In genomic region chr9:52287246-52287651, GRCm38 (mm10) we compare ENCODE assay signal across 8 mouse cellular contexts.
DNase-seq lines count a peak whose midpoint lies in the region; ATAC-seq and TF ChIP-seq lines count a peak whose summit lies in the region.

No protein-coding gene starts in this region.

- no peak for ATAC-seq in embryonic facial prominence, embryonic 12.5 days (ENCODE audit: insufficient number of reproducible peaks, insufficient read depth, low FRiP score, low TSS enrichment)
- no peak for ATAC-seq in heart, embryonic 15.5 days (replicated peaks; ENCODE audit: insufficient number of reproducible peaks, insufficient read depth, low FRiP score, low read depth)
- no peak for ATAC-seq in liver, embryonic 15.5 days (ENCODE audit: insufficient read depth)

- peak; percentile 80 for DNase-seq in adrenal gland, postnatal 10 days
- DNase-seq in kidney, postnatal 14 days, result peak; percentile 66
- DNase-seq in natural killer cell, adult 2 months (ENCODE audit: low spot score in 2 of 2), result peak; percentile 13 to 56
- DNase-seq in thymus, postnatal 0 days (ENCODE audit: low spot score), result peak; percentile 73

- H3K4me2 ChIP-seq in embryonic facial prominence, embryonic 12.5 days (replicated peaks), result peak overlapping the region; percentile 51
- peak overlapping the region; percentile 65 for H3K4me2 ChIP-seq in heart, embryonic 15.5 days
- peak overlapping the region; percentile 54 for H3K4me2 ChIP-seq in liver, embryonic 15.5 days

- H3K4me3 ChIP-seq in E14TG2a.4 (replicated peaks; ENCODE audit: low read length), result no peak overlapping the region
- H3K4me3 ChIP-seq in embryonic facial prominence, embryonic 12.5 days, result peak overlapping the region; percentile 19
- H3K4me3 ChIP-seq in heart, embryonic 15.5 days, result peak overlapping the region; percentile 43
- 0 out of 2 replicates have a peak overlapping the region, but pooled peaks have one; percentile 14 for H3K4me3 ChIP-seq in liver, embryonic 15.5 days (replicated peaks)

- WGBS in embryonic facial prominence, embryonic 12.5 days, result 8% methylated on average over 10 of the region's 10 CpGs
- 5% methylated on average over 10 of the region's 10 CpGs for WGBS in heart, embryonic 15.5 days
- 7% methylated on average over 10 of the region's 10 CpGs for WGBS in liver, embryonic 15.5 days (ENCODE audit: insufficient replicate concordance)

- H3K9me3 ChIP-seq in E14TG2a.4 (ENCODE audit: low read length), result no peaks in the 10 kb centered on the region
- no peaks in the 10 kb centered on the region for H3K9me3 ChIP-seq in embryonic facial prominence, embryonic 12.5 days
- H3K9me3 ChIP-seq in heart, embryonic 15.5 days (replicated peaks), result no peaks in the 10 kb centered on the region
- H3K9me3 ChIP-seq in liver, embryonic 15.5 days (replicated peaks), result no peaks in the 10 kb centered on the region

- TF ChIP-seq CTCF in E14TG2a.4 (conservative IDR thresholded peaks at IDR 0.05; ENCODE audit: low read length), result peak; percentile 75

- no peaks in the 10 kb centered on the region for H3K36me3 ChIP-seq in E14TG2a.4 (ENCODE audit: insufficient read depth, low read length)
- H3K36me3 ChIP-seq in embryonic facial prominence, embryonic 12.5 days, result no peaks in the 10 kb centered on the region
- no peaks in the 10 kb centered on the region for H3K36me3 ChIP-seq in heart, embryonic 15.5 days
- H3K36me3 ChIP-seq in liver, embryonic 15.5 days (replicated peaks), result no peaks in the 10 kb centered on the region

- H3K9ac ChIP-seq in embryonic facial prominence, embryonic 12.5 days, result no peak overlapping the region
- peak overlapping the region; percentile 47; the same call in 1 of the 2 replicates for H3K9ac ChIP-seq in heart, embryonic 15.5 days
- no peak overlapping the region for H3K9ac ChIP-seq in liver, embryonic 15.5 days

- peaks cover 9% of the 10 kb centered on the region for H3K27me3 ChIP-seq in E14TG2a.4 (ENCODE audit: insufficient read depth, low read length)
- no peaks in the 10 kb centered on the region for H3K27me3 ChIP-seq in embryonic facial prominence, embryonic 12.5 days
- no peaks in the 10 kb centered on the region for H3K27me3 ChIP-seq in heart, embryonic 15.5 days
- H3K27me3 ChIP-seq in liver, embryonic 15.5 days, result peaks cover 4% of the 10 kb centered on the region; the same call in 1 of the 2 replicates

- H3K4me1 ChIP-seq in E14TG2a.4 (replicated peaks; ENCODE audit: low read depth, low read length), result 0 out of 2 replicates have a peak, but pooled peaks cover 11% of the 10 kb centered on the region
- H3K4me1 ChIP-seq in embryonic facial prominence, embryonic 12.5 days, result no peaks in the 10 kb centered on the region
- H3K4me1 ChIP-seq in heart, embryonic 15.5 days (replicated peaks), result peaks cover 8% of the 10 kb centered on the region; the same call in 1 of the 2 replicates
- H3K4me1 ChIP-seq in liver, embryonic 15.5 days (replicated peaks), result no peaks in the 10 kb centered on the region

- no peak overlapping the region for H3K27ac ChIP-seq in embryonic facial prominence, embryonic 12.5 days
- no peak overlapping the region for H3K27ac ChIP-seq in heart, embryonic 15.5 days
- no peak overlapping the region for H3K27ac ChIP-seq in liver, embryonic 15.5 days (replicated peaks)
